Mouse (Mus musculus) cerebellum, postnatal 36 days (tissue): ENCODE measurements around the gene Bsn.
A peak's percentile ranks its signal among the peaks of the same experiment; 100 is the strongest.
"Not testable (repeated sequence)": the region's sequence is repeated elsewhere in the genome, so short reads cannot be mapped to it uniquely, and the experiment has no call there.

Experiments used
- DNase-seq, 2 experiments: peaks; one replicate each; pipeline ENCODE4 v3.0.0; 2021 to 2022; ENCODE audit warnings: mixed read lengths in 2 of 2

The Bsn gene

GRCm38 (mm10) chr9:108147606-108148005 is 42.6 kb downstream of the Bsn start:
- DNase-seq = no peak

GRCm38 (mm10) chr9:108146451-108146850 is 43.7 kb downstream of the Bsn start:
- peak; percentile 71 to 74 for DNase-seq

- DNase-seq = no peak
Observed at GRCm38 (mm10) chr9:108145740-108146139, 44.4 kb downstream of the Bsn start.

- no peak for DNase-seq
Observed at GRCm38 (mm10) chr9:108144371-108145270, 45.6 kb downstream of the Bsn start.

GRCm38 (mm10) chr9:108143470-108143869 is 46.7 kb downstream of the Bsn start:
- peak in 1 of 2 experiments; percentile 35 for DNase-seq

GRCm38 (mm10) chr9:108141387-108141786 is 48.8 kb downstream of the Bsn start:
- no peak for DNase-seq

- peak; percentile 58 to 71 for DNase-seq
Observed at GRCm38 (mm10) chr9:108139963-108140695, 50.1 kb downstream of the Bsn start.

- DNase-seq = peak; percentile 95 to 97
Observed at GRCm38 (mm10) chr9:108139169-108139962, 50.8 kb downstream of the Bsn start.

GRCm38 (mm10) chr9:108138118-108138517 is 52.1 kb downstream of the Bsn start:
- DNase-seq = no peak

- DNase-seq = no peak
Observed at GRCm38 (mm10) chr9:108137523-108137922, 52.7 kb downstream of the Bsn start.

GRCm38 (mm10) chr9:108136930-108137462 is 53.2 kb downstream of the Bsn start:
- peak; percentile 77 to 84 for DNase-seq

GRCm38 (mm10) chr9:108136225-108136624 is 54.0 kb downstream of the Bsn start:
- peak in 1 of 2 experiments; percentile 67 for DNase-seq

- not testable (repeated sequence) for DNase-seq
Observed at GRCm38 (mm10) chr9:108135679-108136078, 54.5 kb downstream of the Bsn start.

- DNase-seq = peak; percentile 83 to 87
Observed at GRCm38 (mm10) chr9:108133478-108133877, 56.7 kb downstream of the Bsn start.

GRCm38 (mm10) chr9:108132373-108132772 is 57.8 kb downstream of the Bsn start:
- no peak for DNase-seq

- DNase-seq = no peak
Observed at GRCm38 (mm10) chr9:108131502-108131901, 58.7 kb downstream of the Bsn start.

GRCm38 (mm10) chr9:108129042-108129948 is 60.9 kb downstream of the Bsn start:
- peak; percentile 68 for DNase-seq

GRCm38 (mm10) chr9:108128248-108128647 is 61.9 kb downstream of the Bsn start:
- no peak for DNase-seq

- DNase-seq = no peak
Observed at GRCm38 (mm10) chr9:108126436-108127180, 63.6 kb downstream of the Bsn start.

- DNase-seq = no peak
Observed at GRCm38 (mm10) chr9:108125731-108126130, 64.5 kb downstream of the Bsn start.

- no peak for DNase-seq
Observed at GRCm38 (mm10) chr9:108123916-108124315, 66.3 kb downstream of the Bsn start.
